Mouse (Mus musculus): Measurements from ENCODE around the gene Sestd1. TPM values are rescaled to one million over a fixed set of nuclear protein-coding genes. Genes with fewer than 3 reads are reported as not detected.

The Sestd1 gene
- polyA plus RNA-seq, 1 experiment = 12.1 TPM

- no peak for DNase-seq
- TF ChIP-seq CTCF (IDR thresholded peaks at IDR 0.05; ENCODE audit: insufficient read depth, low read length) (no peak), POLR2A (IDR thresholded peaks at IDR 0.05; ENCODE audit: borderline replicate concordance, extremely low read depth, low read depth, low read length) (no peak)
- 54% methylated on average over 6 of the region's 6 CpGs for WGBS
- H3K4me3 ChIP-seq (replicated peaks; ENCODE audit: extremely low read depth, low read depth, low read length) = no peak overlapping the region
- peaks cover 9% of the 10 kb centered on the region for H3K4me1 ChIP-seq (ENCODE audit: control insufficient read depth, insufficient read depth, low read length)
Observed at GRCm38 (mm10) chr2:77173366-77173765, 107.0 kb downstream of the Sestd1 start.

- DNase-seq = no peak
- 45% methylated on average over 10 of the region's 10 CpGs for WGBS
- H3K4me1 ChIP-seq (ENCODE audit: control insufficient read depth, insufficient read depth, low read length) = peaks cover 9% of the 10 kb centered on the region
- no peak for TF ChIP-seq POLR2A (IDR thresholded peaks at IDR 0.05; ENCODE audit: borderline replicate concordance, extremely low read depth, low read depth, low read length)
- TF ChIP-seq CTCF (IDR thresholded peaks at IDR 0.05; ENCODE audit: insufficient read depth, low read length) = no peak
- H3K4me3 ChIP-seq (replicated peaks; ENCODE audit: extremely low read depth, low read depth, low read length) = no peak overlapping the region
Observed at GRCm38 (mm10) chr2:77172241-77172671, 108.1 kb downstream of the Sestd1 start.

GRCm38 (mm10) chr2:77171444-77172240, 108.8 kb downstream of the Sestd1 start:
- 28% methylated on average over 23 of the region's 23 CpGs for WGBS
- Histone ChIP-seq H3K4me3 (replicated peaks; ENCODE audit: extremely low read depth, low read depth, low read length) (peak overlapping the region; percentile 19), H3K4me1 (ENCODE audit: control insufficient read depth, insufficient read depth, low read length) (peaks cover 11% of the 10 kb centered on the region)
- TF ChIP-seq POLR2A (IDR thresholded peaks at IDR 0.05; ENCODE audit: borderline replicate concordance, extremely low read depth, low read depth, low read length) = no peak; the same call in 1 of the 2 replicates
- no peak for TF ChIP-seq CTCF (IDR thresholded peaks at IDR 0.05; ENCODE audit: insufficient read depth, low read length)
- peak; percentile 62 for DNase-seq

- TF ChIP-seq POLR2A (IDR thresholded peaks at IDR 0.05; ENCODE audit: borderline replicate concordance, extremely low read depth, low read depth, low read length) = no peak
- no peak for TF ChIP-seq CTCF (IDR thresholded peaks at IDR 0.05; ENCODE audit: insufficient read depth, low read length)
- peak within 1 kb of the TSS; percentile 79 for H3K4me3 ChIP-seq (replicated peaks; ENCODE audit: extremely low read depth, low read depth, low read length)
- 3% methylated on average over 6 of the region's 6 CpGs for WGBS
- DNase-seq = no peak
- H3K4me1 ChIP-seq (ENCODE audit: control insufficient read depth, insufficient read depth, low read length) = peaks cover 7% of the 10 kb centered on the region
Observed at GRCm38 (mm10) chr2:77170633-77171105, 109.7 kb downstream of the Sestd1 start, which contains the start of gene Ccdc141. Gene Ccdc141 (minus strand): TSS chr2:77170636.

- Histone ChIP-seq H3K4me3 (replicated peaks; ENCODE audit: extremely low read depth, low read depth, low read length) (peak overlapping the region; percentile 79), H3K4me1 (ENCODE audit: control insufficient read depth, insufficient read depth, low read length) (peaks cover 7% of the 10 kb centered on the region)
- 2% methylated on average over 21 of the region's 21 CpGs for WGBS
- TF ChIP-seq CTCF (IDR thresholded peaks at IDR 0.05; ENCODE audit: insufficient read depth, low read length) (no peak), POLR2A (IDR thresholded peaks at IDR 0.05; ENCODE audit: borderline replicate concordance, extremely low read depth, low read depth, low read length) (no peak)
- DNase-seq = peak; percentile 55
Observed at GRCm38 (mm10) chr2:77169916-77170632, 110.3 kb downstream of the Sestd1 start.

- Histone ChIP-seq H3K4me1 (ENCODE audit: control insufficient read depth, insufficient read depth, low read length) (peaks cover 3% of the 10 kb centered on the region), H3K4me3 (replicated peaks; ENCODE audit: extremely low read depth, low read depth, low read length) (peak overlapping the region; percentile 21)
- WGBS = 54% methylated on average over 4 of the region's 4 CpGs
- TF ChIP-seq CTCF (IDR thresholded peaks at IDR 0.05; ENCODE audit: insufficient read depth, low read length) (no peak), POLR2A (IDR thresholded peaks at IDR 0.05; ENCODE audit: borderline replicate concordance, extremely low read depth, low read depth, low read length) (no peak)
- no peak for DNase-seq
Observed at GRCm38 (mm10) chr2:77169218-77169617, 111.2 kb downstream of the Sestd1 start.

GRCm38 (mm10) chr2:77168781-77169180, 111.6 kb downstream of the Sestd1 start:
- TF ChIP-seq CTCF (IDR thresholded peaks at IDR 0.05; ENCODE audit: insufficient read depth, low read length) = no peak
- TF ChIP-seq POLR2A (IDR thresholded peaks at IDR 0.05; ENCODE audit: borderline replicate concordance, extremely low read depth, low read depth, low read length) = no peak
- DNase-seq = peak; percentile 15
- peaks cover 3% of the 10 kb centered on the region for H3K4me1 ChIP-seq (ENCODE audit: control insufficient read depth, insufficient read depth, low read length)
- H3K4me3 ChIP-seq (replicated peaks; ENCODE audit: extremely low read depth, low read depth, low read length) = peak overlapping the region; percentile 36
- 69% methylated on average over 7 of the region's 7 CpGs for WGBS

GRCm38 (mm10) chr2:77168081-77168685, 112.2 kb downstream of the Sestd1 start:
- peak; percentile 38 for DNase-seq
- Histone ChIP-seq H3K4me3 (replicated peaks; ENCODE audit: extremely low read depth, low read depth, low read length) (peak overlapping the region; percentile 32), H3K4me1 (ENCODE audit: control insufficient read depth, insufficient read depth, low read length) (peaks cover 5% of the 10 kb centered on the region)
- 63% methylated on average over 13 of the region's 13 CpGs for WGBS
- TF ChIP-seq CTCF (IDR thresholded peaks at IDR 0.05; ENCODE audit: insufficient read depth, low read length) = no peak
- TF ChIP-seq POLR2A (IDR thresholded peaks at IDR 0.05; ENCODE audit: borderline replicate concordance, extremely low read depth, low read depth, low read length) = no peak

- Histone ChIP-seq H3K4me1 (ENCODE audit: control insufficient read depth, insufficient read depth, low read length) (peaks cover 5% of the 10 kb centered on the region), H3K4me3 (replicated peaks; ENCODE audit: extremely low read depth, low read depth, low read length) (no peak overlapping the region)
- TF ChIP-seq POLR2A (IDR thresholded peaks at IDR 0.05; ENCODE audit: borderline replicate concordance, extremely low read depth, low read depth, low read length) (no peak), CTCF (IDR thresholded peaks at IDR 0.05; ENCODE audit: insufficient read depth, low read length) (no peak)
- DNase-seq = no peak
- 65% methylated on average over 4 of the region's 4 CpGs for WGBS
Observed at GRCm38 (mm10) chr2:77166366-77166765, 114.0 kb downstream of the Sestd1 start.

Measured in lung, adult 2 months (tissue).